Mouse (Mus musculus): Measurements from ENCODE around the gene a.

Gene a

GRCm38 (mm10) chr2:155093418-155093817 is 302.2 kb downstream of the a start:
- no peak for DNase-seq (ENCODE audit: low spot score in 2 of 2)

GRCm38 (mm10) chr2:155098720-155099380 is 307.6 kb downstream of the a start:
- DNase-seq (ENCODE audit: low spot score in 2 of 2): no peak

- DNase-seq (ENCODE audit: low spot score in 2 of 2): no peak
Measured at GRCm38 (mm10) chr2:155099421-155099820, 308.2 kb downstream of the a start.

DNA sequence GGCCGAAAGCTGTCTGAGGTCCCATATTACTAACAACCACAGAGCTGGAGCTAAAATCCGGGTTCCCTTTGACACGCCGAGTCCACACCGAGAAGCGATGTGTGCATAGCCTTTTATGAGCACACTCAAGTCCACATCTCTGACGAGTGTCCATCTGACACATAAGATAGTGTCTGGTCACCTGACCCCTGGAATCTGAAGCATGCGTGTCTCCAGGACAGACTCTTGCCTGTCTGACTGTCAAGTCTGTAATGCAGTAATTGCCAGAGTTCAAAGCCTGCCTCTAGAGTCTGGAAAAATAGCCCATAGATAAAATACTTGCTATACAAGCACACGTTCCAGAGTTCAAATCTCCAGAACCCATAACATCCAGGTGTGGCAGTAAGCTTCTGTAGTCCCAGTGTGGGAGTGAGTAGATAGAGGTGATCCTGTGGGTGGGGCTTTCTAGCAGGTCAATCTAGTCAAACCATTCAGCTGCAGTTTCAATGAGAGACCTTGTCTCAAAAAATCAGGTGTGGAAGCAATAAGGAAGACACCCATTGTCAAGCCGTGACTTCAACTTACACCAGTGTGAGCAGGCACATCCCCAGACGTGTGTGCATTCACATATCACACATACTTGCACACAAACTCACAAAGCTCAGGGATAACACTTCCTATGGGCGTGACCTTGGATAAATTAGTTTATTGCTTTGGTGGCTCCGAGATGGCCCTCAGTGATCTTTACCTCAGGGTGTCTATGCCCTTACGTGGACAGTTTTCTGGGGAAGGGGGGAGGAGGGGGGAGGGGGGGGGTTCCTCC is 309.0 kb downstream of the a start:
- no peak for DNase-seq (ENCODE audit: low spot score in 2 of 2)
